9 mouse cellular contexts compared by ENCODE assay signal in genomic region chr6:21894451-21894850, GRCm38 (mm10). TPM values are rescaled to one million over a fixed set of nuclear protein-coding genes. Genes with fewer than 3 reads are reported as not detected.
DNase-seq lines count a peak whose midpoint lies in the region; ATAC-seq and TF ChIP-seq lines count a peak whose summit lies in the region.
"Had no signal": no experiment of that assay in that cellular context is flagged by ENCODE, and none has a peak within 500 bp of the region (broad histone marks: within the 10 kb centered on the region; RNA-seq: fewer than 3 reads in every experiment).

No protein-coding gene starts in this region.

- TF ChIP-seq CTCF in forebrain, postnatal 0 days (IDR thresholded peaks at IDR 0.05; ENCODE audit: low read depth): no peak
- no peak for TF ChIP-seq CTCF in left cerebral cortex, adult 2 months (IDR thresholded peaks at IDR 0.05)

- H3K9me3 ChIP-seq in forebrain, postnatal 0 days (ENCODE audit: low read length): no peaks in the 10 kb centered on the region
- H3K9me3 ChIP-seq in forebrain, embryonic 12.5 days: no peaks in the 10 kb centered on the region
- no peaks in the 10 kb centered on the region for H3K9me3 ChIP-seq in hindbrain, embryonic 16.5 days (ENCODE audit: control insufficient read depth, low read length)
- no peaks in the 10 kb centered on the region for H3K9me3 ChIP-seq in neural tube, embryonic 15.5 days (replicated peaks)

- 0 out of 2 replicates have a peak, but pooled peaks have one; percentile 16 for ATAC-seq in forebrain, postnatal 0 days
- ATAC-seq in forebrain, embryonic 12.5 days (ENCODE audit: low FRiP score): no peak
- ATAC-seq in hindbrain, embryonic 16.5 days: peak; percentile 83
- ATAC-seq in neural tube, embryonic 15.5 days (ENCODE audit: low FRiP score): peak; percentile 68; the same call in 1 of the 2 replicates
- no peak for ATAC-seq in monocyte, adult 5-6 weeks (replicated peaks; ENCODE audit: insufficient number of reproducible peaks, low FRiP score, low TSS enrichment, poor library complexity, severe bottlenecking)

- no peaks in the 10 kb centered on the region for H3K36me3 ChIP-seq in forebrain, postnatal 0 days (ENCODE audit: insufficient read depth)
- H3K36me3 ChIP-seq in forebrain, embryonic 12.5 days (replicated peaks): no peaks in the 10 kb centered on the region
- H3K36me3 ChIP-seq in hindbrain, embryonic 16.5 days (ENCODE audit: control insufficient read depth, insufficient read depth, low read length): no peaks in the 10 kb centered on the region
- H3K36me3 ChIP-seq in neural tube, embryonic 15.5 days: no peaks in the 10 kb centered on the region

- 61% methylated on average over 7 of the region's 7 CpGs for WGBS in forebrain, postnatal 0 days
- 78% methylated on average over 7 of the region's 7 CpGs for WGBS in forebrain, embryonic 12.5 days
- 49% methylated on average over 7 of the region's 7 CpGs for WGBS in hindbrain, embryonic 16.5 days
- WGBS in neural tube, embryonic 15.5 days: 62% methylated on average over 7 of the region's 7 CpGs

- peak; percentile 3 for DNase-seq in forebrain, postnatal 0 days
- peak; percentile 20 for DNase-seq in adrenal gland, adult 8-10 months
- peak; percentile 34 for DNase-seq in fat pad, adult 2 months (ENCODE audit: extremely low read depth, low read depth, low spot score)
- DNase-seq in left cerebral cortex, adult 2 months (ENCODE audit: extremely low spot score in 1 of 2, low spot score in 2 of 2): peak; percentile 8 to 10

- no peaks in the 10 kb centered on the region for H3K27me3 ChIP-seq in forebrain, postnatal 0 days (ENCODE audit: insufficient read depth, low read length)
- H3K27me3 ChIP-seq in forebrain, embryonic 12.5 days: no peaks in the 10 kb centered on the region
- no peaks in the 10 kb centered on the region for H3K27me3 ChIP-seq in hindbrain, embryonic 16.5 days (replicated peaks; ENCODE audit: control insufficient read depth, insufficient read depth, low read length)
- no peaks in the 10 kb centered on the region for H3K27me3 ChIP-seq in neural tube, embryonic 15.5 days (replicated peaks)
- H3K27me3 ChIP-seq: CH12.LX had no signal

- no peak overlapping the region for H3K4me2 ChIP-seq in forebrain, postnatal 0 days (ENCODE audit: low read depth)
- no peak overlapping the region for H3K4me2 ChIP-seq in forebrain, embryonic 12.5 days
- H3K4me2 ChIP-seq in hindbrain, embryonic 16.5 days (ENCODE audit: low read length): no peak overlapping the region
- no peak overlapping the region for H3K4me2 ChIP-seq in neural tube, embryonic 15.5 days

- no peak overlapping the region for H3K9ac ChIP-seq in forebrain, postnatal 0 days
- no peak overlapping the region for H3K9ac ChIP-seq in forebrain, embryonic 12.5 days
- H3K9ac ChIP-seq in hindbrain, embryonic 16.5 days (ENCODE audit: low read depth, low read length): no peak overlapping the region
- no peak overlapping the region for H3K9ac ChIP-seq in neural tube, embryonic 15.5 days (replicated peaks)

- no peak overlapping the region for H3K27ac ChIP-seq in forebrain, postnatal 0 days (ENCODE audit: low read depth, low read length)
- no peak overlapping the region for H3K27ac ChIP-seq in forebrain, embryonic 12.5 days
- H3K27ac ChIP-seq in hindbrain, embryonic 16.5 days (ENCODE audit: low read depth, low read length): no peak overlapping the region
- H3K27ac ChIP-seq in left cerebral cortex, adult 2 months: no peak overlapping the region
- no peak overlapping the region for H3K27ac ChIP-seq in neural tube, embryonic 15.5 days (replicated peaks)

- H3K4me1 ChIP-seq in forebrain, postnatal 0 days (ENCODE audit: insufficient read depth): no peaks in the 10 kb centered on the region
- H3K4me1 ChIP-seq in forebrain, embryonic 12.5 days: no peaks in the 10 kb centered on the region
- H3K4me1 ChIP-seq in hindbrain, embryonic 16.5 days (ENCODE audit: control insufficient read depth, insufficient read depth, low read depth, low read length): no peaks in the 10 kb centered on the region
- H3K4me1 ChIP-seq in neural tube, embryonic 15.5 days: no peaks in the 10 kb centered on the region

- intact Hi-C loops in left cerebral cortex, adult 2 months (cut with DNase I): no loop called here

- no peak overlapping the region for H3K4me3 ChIP-seq in forebrain, postnatal 0 days (ENCODE audit: low read depth, low read length)
- no peak overlapping the region for H3K4me3 ChIP-seq in forebrain, embryonic 12.5 days (replicated peaks)
- H3K4me3 ChIP-seq in hindbrain, embryonic 16.5 days (ENCODE audit: low read length): no peak overlapping the region
- no peak overlapping the region for H3K4me3 ChIP-seq in left cerebral cortex, adult 2 months
- H3K4me3 ChIP-seq in neural tube, embryonic 15.5 days (replicated peaks): no peak overlapping the region

RNA-seq across cellular contexts. Expression of gene Tspan12, which starts 42.1 kb away (rescaled TPM):
- 22.5 and 30.7 TPM in 2 replicates for total RNA-seq in forebrain, postnatal 0 days (2014; rRNA removed)
- polyA plus RNA-seq in forebrain, postnatal 0 days (2015; fragmentation: Nextera tagmentation; extraction: Ambion mirVana): 33.5 and 42.6 TPM in 2 replicates
- 54.9 and 57.5 TPM in 2 replicates for polyA plus RNA-seq in forebrain, embryonic 12.5 days (2016; fragmentation: Nextera tagmentation; extraction: Ambion mirVana)
- 100 to 1,000 TPM; 147 to 176 (median 162) TPM for total RNA-seq in adrenal gland, adult 8-10 months (2022)
- 72.0 and 76.6 TPM in 2 replicates for polyA plus RNA-seq in hindbrain, embryonic 16.5 days (2015; fragmentation: Nextera tagmentation; extraction: Ambion mirVana)
- total RNA-seq in left cerebral cortex, adult 2 months (2021): 10 to 100 TPM; 20.4 to 24.6 TPM
- 78.1 and 80.1 TPM in 2 replicates for polyA plus RNA-seq in neural tube, embryonic 15.5 days (2015; fragmentation: Nextera tagmentation; extraction: Ambion mirVana)
- total RNA-seq in monocyte, adult 5-6 weeks (2017): not detected in 3 replicates
- total RNA-seq: CH12.LX had no signal

RNA-seq across cellular contexts. Expression of gene Ing3, which starts 54.9 kb away (rescaled TPM):
- total RNA-seq in forebrain, postnatal 0 days (2014; rRNA removed): 18.2 and 25.7 TPM in 2 replicates
- polyA plus RNA-seq in forebrain, postnatal 0 days (2015; fragmentation: Nextera tagmentation; extraction: Ambion mirVana): 42.0 and 43.5 TPM in 2 replicates
- 61.0 and 66.5 TPM in 2 replicates for polyA plus RNA-seq in forebrain, embryonic 12.5 days (2016; fragmentation: Nextera tagmentation; extraction: Ambion mirVana)
- 10 to 100 TPM; 19.4 to 31.3 (median 23.8) TPM for total RNA-seq in adrenal gland, adult 8-10 months (2022)
- polyA plus RNA-seq in hindbrain, embryonic 16.5 days (2015; fragmentation: Nextera tagmentation; extraction: Ambion mirVana): 41.2 and 45.7 TPM in 2 replicates
- 10 to 100 TPM; 25.9 to 28.6 TPM for total RNA-seq in left cerebral cortex, adult 2 months (2021)
- 38.7 and 45.5 TPM in 2 replicates for polyA plus RNA-seq in neural tube, embryonic 15.5 days (2015; fragmentation: Nextera tagmentation; extraction: Ambion mirVana)
- 63.6 to 77.0 TPM (median 66.0 TPM) in 3 replicates for total RNA-seq in monocyte, adult 5-6 weeks (2017)

Comparison
In these comparisons a context has a peak if more than half of its experiments do, and no peak if none do; other contexts are left out.
1. ATAC-seq: peak in forebrain, postnatal 0 days (single experiment), hindbrain, embryonic 16.5 days (single experiment) and neural tube, embryonic 15.5 days (single experiment); none in forebrain, embryonic 12.5 days (single experiment) and monocyte, adult 5-6 weeks (single experiment).
2. RNA of gene Tspan12, which starts 42.1 kb away (total RNA-seq): 147 to 176 TPM in adrenal gland, adult 8-10 months, 22.5 to 30.7 TPM in forebrain, postnatal 0 days and 20.4 to 24.6 TPM in left cerebral cortex, adult 2 months; not detected in monocyte, adult 5-6 weeks; every median in the first group is over 10 times any median in the second.
3. Peak in every context shown above with its lines, with median percentiles within 50 percentile points of each other: DNase-seq.